Mouse (Mus musculus) hindbrain, embryonic 15.5 days (tissue): ENCODE measurements around the gene Myo16. TPM values are rescaled to one million over a fixed set of nuclear protein-coding genes. Genes with fewer than 3 reads are reported as not detected.

ENCODE experiments used
- ATAC-seq: fragments of 200-750 bp; cut with Nextera tagmentation; 2 replicates; pipeline ENCODE4 v1.8.0; 2017; ENCODE audit warnings: low read depth, moderate number of reproducible peaks, moderate TSS enrichment; ENCODE audit not compliant: low FRiP score
- H3K27ac ChIP-seq: fragments of 300-500 bp; sonication (generic); replicated peaks from 2 replicates; pipeline ENCODE4 v1.5.1; 2015; ENCODE audit warnings: mild to moderate bottlenecking, inconsistent platforms
- H3K27me3 ChIP-seq: fragments of 300-500 bp; sonication (generic); 2 replicates; pipeline ENCODE4 v1.6.1; 2015; ENCODE audit warnings: control low read depth, inconsistent platforms
- H3K36me3 ChIP-seq: fragments of 300-500 bp; sonication (generic); 2 replicates; pipeline ENCODE4 v1.6.1; 2015; ENCODE audit warnings: control low read depth, inconsistent platforms
- H3K4me1 ChIP-seq: fragments of 300-500 bp; sonication (generic); replicated peaks from 2 replicates; pipeline ENCODE4 v1.6.1; 2015; ENCODE audit warnings: control low read depth, inconsistent platforms
- H3K4me2 ChIP-seq: fragments of 300-500 bp; sonication (generic); 2 replicates; pipeline ENCODE4 v1.6.1; 2015; ENCODE audit warnings: moderate library complexity, mild to moderate bottlenecking, inconsistent platforms
- H3K4me3 ChIP-seq: fragments of 300-500 bp; sonication (generic); 2 replicates; pipeline ENCODE4 v1.5.1; 2015; ENCODE audit warnings: mild to moderate bottlenecking, inconsistent platforms
- H3K9ac ChIP-seq: fragments of 300-500 bp; sonication (generic); 2 replicates; pipeline ENCODE4 v1.6.1; 2015; ENCODE audit warnings: inconsistent platforms
- H3K9me3 ChIP-seq: fragments of 300-500 bp; sonication (generic); 2 replicates; pipeline ENCODE4 v1.6.1; 2016; ENCODE audit warnings: control low read depth, inconsistent platforms
- WGBS: fragments of 180-500 bp; shearing (Covaris S2); methylation state at CpG from one replicate; pipeline ENCODE4 v1.1.7; 2015; 5-methylcytosine and 5-hydroxymethylcytosine counted together
- polyA plus RNA-seq: library from polyadenylated mRNA; unstranded; fragments of >200 nt; fragmentation: Nextera tagmentation; extraction: Ambion mirVana; gene quantifications from 2 replicates; pipeline ENCODE4 v1.2.1, GENCODE M21; 2015

The Myo16 gene
- polyA plus RNA-seq, 1 experiment from 2014 or later, result 5.5 TPM

GRCm38 (mm10) chr8:10161106-10161505, 7.4 kb downstream of the Myo16 start:
- Histone ChIP-seq H3K27me3 (no peaks in the 10 kb centered on the region), H3K36me3 (no peaks in the 10 kb centered on the region), H3K4me3 (no peak overlapping the region), H3K4me2 (no peak overlapping the region), H3K9me3 (no peaks in the 10 kb centered on the region), H3K9ac (no peak overlapping the region), H3K4me1 (peaks cover 12% of the 10 kb centered on the region), H3K27ac (no peak overlapping the region)
- ATAC-seq, result no peak
- 90% methylated on average over 3 of the region's 3 CpGs for WGBS

GRCm38 (mm10) chr8:10164959-10165358, 11.2 kb downstream of the Myo16 start:
- no peak overlapping the region for H3K27ac ChIP-seq
- no peak overlapping the region for H3K9ac ChIP-seq
- H3K9me3 ChIP-seq, result no peaks in the 10 kb centered on the region
- no peak overlapping the region for H3K4me3 ChIP-seq
- H3K36me3 ChIP-seq, result no peaks in the 10 kb centered on the region
- H3K4me2 ChIP-seq, result no peak overlapping the region
- no peaks in the 10 kb centered on the region for H3K4me1 ChIP-seq
- 71% methylated on average over 2 of the region's 2 CpGs for WGBS
- no peaks in the 10 kb centered on the region for H3K27me3 ChIP-seq
- ATAC-seq, result no peak

- whole genome bisulfite sequencing, result 83% methylated on average over 4 of the region's 4 CpGs
- ATAC-seq, result no peak
- Histone ChIP-seq H3K4me2 (no peak overlapping the region), H3K9ac (no peak overlapping the region), H3K4me1 (peaks cover 4% of the 10 kb centered on the region), H3K36me3 (no peaks in the 10 kb centered on the region), H3K27ac (no peak overlapping the region), H3K9me3 (no peaks in the 10 kb centered on the region), H3K27me3 (no peaks in the 10 kb centered on the region), H3K4me3 (no peak overlapping the region)
These were observed 14.6 kb downstream of the Myo16 start for GRCm38 (mm10) chr8:10168326-10168725.

- ATAC-seq, result no peak
- Histone ChIP-seq H3K4me3 (no peak overlapping the region), H3K4me1 (peaks cover 20% of the 10 kb centered on the region), H3K9me3 (no peaks in the 10 kb centered on the region), H3K36me3 (no peaks in the 10 kb centered on the region), H3K9ac (no peak overlapping the region), H3K27me3 (no peaks in the 10 kb centered on the region), H3K4me2 (no peak overlapping the region), H3K27ac (no peak overlapping the region)
- WGBS, result 74% methylated on average over 3 of the region's 3 CpGs
These were observed 16.2 kb downstream of the Myo16 start for GRCm38 (mm10) chr8:10169894-10170293.

- H3K36me3 ChIP-seq, result no peaks in the 10 kb centered on the region
- H3K27me3 ChIP-seq, result no peaks in the 10 kb centered on the region
- H3K9me3 ChIP-seq, result no peaks in the 10 kb centered on the region
- no peak overlapping the region for H3K9ac ChIP-seq
- no peak overlapping the region for H3K4me2 ChIP-seq
- ATAC-seq, result no peak
- no peak overlapping the region for H3K4me3 ChIP-seq
- H3K27ac ChIP-seq, result no peak overlapping the region
- H3K4me1 ChIP-seq, result peaks cover 28% of the 10 kb centered on the region
- WGBS, result 52% methylated on average over 2 of the region's 2 CpGs
These were observed 17.6 kb downstream of the Myo16 start for GRCm38 (mm10) chr8:10171321-10171720.

GRCm38 (mm10) chr8:10172278-10172677, 18.6 kb downstream of the Myo16 start:
- ATAC-seq, result no peak
- Histone ChIP-seq H3K4me1 (peaks cover 28% of the 10 kb centered on the region), H3K9ac (no peak overlapping the region), H3K9me3 (no peaks in the 10 kb centered on the region), H3K27me3 (no peaks in the 10 kb centered on the region), H3K36me3 (no peaks in the 10 kb centered on the region), H3K4me2 (no peak overlapping the region), H3K4me3 (no peak overlapping the region), H3K27ac (peak overlapping the region; percentile 30; the same call in 1 of the 2 replicates)
- WGBS, result 87% methylated on average over 3 of the region's 3 CpGs

- Histone ChIP-seq H3K27me3 (no peaks in the 10 kb centered on the region), H3K9ac (no peak overlapping the region), H3K4me2 (no peak overlapping the region), H3K36me3 (no peaks in the 10 kb centered on the region), H3K9me3 (no peaks in the 10 kb centered on the region), H3K4me3 (no peak overlapping the region), H3K4me1 (peaks cover 28% of the 10 kb centered on the region), H3K27ac (peak overlapping the region; percentile 30; the same call in 1 of the 2 replicates)
- ATAC-seq, result peak; percentile 74; the same call in 1 of the 2 replicates
- WGBS, result 30% methylated on average over 9 of the region's 9 CpGs
These were observed 19.5 kb downstream of the Myo16 start for GRCm38 (mm10) chr8:10173033-10173747.

- Histone ChIP-seq H3K4me1 (peaks cover 28% of the 10 kb centered on the region), H3K9me3 (no peaks in the 10 kb centered on the region), H3K9ac (no peak overlapping the region), H3K4me2 (no peak overlapping the region), H3K4me3 (no peak overlapping the region), H3K27me3 (no peaks in the 10 kb centered on the region), H3K36me3 (no peaks in the 10 kb centered on the region), H3K27ac (no peak overlapping the region; the same call in 1 of the 2 replicates)
- 50% methylated on average over 5 of the region's 5 CpGs for WGBS
- no peak for ATAC-seq
These were observed 20.6 kb downstream of the Myo16 start for GRCm38 (mm10) chr8:10174201-10174840.

- peaks cover 28% of the 10 kb centered on the region for H3K4me1 ChIP-seq
- WGBS, result 68% methylated on average over 7 of the region's 7 CpGs
- no peaks in the 10 kb centered on the region for H3K36me3 ChIP-seq
- H3K27me3 ChIP-seq, result no peaks in the 10 kb centered on the region
- no peaks in the 10 kb centered on the region for H3K9me3 ChIP-seq
- H3K4me2 ChIP-seq, result no peak overlapping the region
- H3K27ac ChIP-seq, result peak overlapping the region; percentile 3; the same call in 1 of the 2 replicates
- H3K4me3 ChIP-seq, result no peak overlapping the region
- H3K9ac ChIP-seq, result no peak overlapping the region
- 0 out of 2 replicates have a peak, but pooled peaks have one; percentile 23 for ATAC-seq
These were observed 21.4 kb downstream of the Myo16 start for GRCm38 (mm10) chr8:10174841-10175680.

GRCm38 (mm10) chr8:10175976-10176375, 22.3 kb downstream of the Myo16 start:
- ATAC-seq, result no peak
- Histone ChIP-seq H3K4me3 (no peak overlapping the region), H3K4me2 (no peak overlapping the region), H3K27me3 (no peaks in the 10 kb centered on the region), H3K4me1 (peaks cover 28% of the 10 kb centered on the region), H3K9me3 (no peaks in the 10 kb centered on the region), H3K36me3 (no peaks in the 10 kb centered on the region), H3K27ac (no peak overlapping the region), H3K9ac (no peak overlapping the region)
- 86% methylated on average over 4 of the region's 4 CpGs for WGBS

- ATAC-seq, result no peak
- WGBS, result 68% methylated on average over 4 of the region's 4 CpGs
- Histone ChIP-seq H3K36me3 (no peaks in the 10 kb centered on the region), H3K27ac (no peak overlapping the region), H3K4me3 (no peak overlapping the region), H3K27me3 (no peaks in the 10 kb centered on the region), H3K4me2 (no peak overlapping the region), H3K4me1 (peaks cover 28% of the 10 kb centered on the region), H3K9me3 (no peaks in the 10 kb centered on the region), H3K9ac (no peak overlapping the region)
These were observed 23.4 kb downstream of the Myo16 start for GRCm38 (mm10) chr8:10177131-10177530.

- Histone ChIP-seq H3K9ac (no peak overlapping the region), H3K27ac (no peak overlapping the region), H3K4me2 (no peak overlapping the region), H3K4me1 (peaks cover 23% of the 10 kb centered on the region), H3K36me3 (no peaks in the 10 kb centered on the region), H3K4me3 (no peak overlapping the region), H3K27me3 (no peaks in the 10 kb centered on the region), H3K9me3 (no peaks in the 10 kb centered on the region)
- ATAC-seq, result no peak
These were observed 25.3 kb downstream of the Myo16 start for GRCm38 (mm10) chr8:10178986-10179385.
